Mouse (Mus musculus): ENCODE measurements at regions not wholly inside any gene's neighbourhood (a gene's known extent, or its start where the extent isn't known, plus 50 kb on each side); places are given as distances from the start of the nearest gene placed in this dataset.

- TF ChIP-seq CTCF (IDR thresholded peaks at IDR 0.05; ENCODE audit: low read depth) = no peak
- TF ChIP-seq EP300 (IDR thresholded peaks at IDR 0.05; ENCODE audit: low read depth) = no peak
These were observed 502.6 kb downstream of the Col12a1 start for GRCm38 (mm10) chr9:79215986-79216385.

Data from heart, postnatal 0 days (tissue).